Comparison of ENCODE assay signal across 8 mouse cellular contexts in the genomic region with DNA sequence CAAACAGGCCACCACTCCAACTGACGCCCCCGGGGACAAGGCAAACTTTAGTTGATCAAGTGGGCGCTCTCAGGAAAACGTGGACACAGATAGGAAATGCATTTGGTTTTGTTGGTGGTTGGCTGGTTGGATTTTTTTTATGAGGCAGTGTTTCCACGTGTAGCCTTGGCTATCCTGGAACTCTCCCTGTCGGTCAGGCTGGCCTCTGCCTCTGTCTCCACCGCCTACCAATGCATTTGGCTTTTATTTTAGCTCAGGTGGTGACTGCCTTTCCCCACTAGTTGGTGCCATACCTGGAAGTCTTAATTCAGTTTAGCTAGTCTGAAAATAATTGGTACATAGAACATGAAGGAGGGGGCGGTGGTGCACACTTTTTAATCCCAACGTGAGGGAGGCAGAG. TPM values are rescaled to one million over a fixed set of nuclear protein-coding genes. Genes with fewer than 3 reads are reported as not detected.
DNase-seq lines count a peak whose midpoint lies in the region; ATAC-seq and TF ChIP-seq lines count a peak whose summit lies in the region.

No protein-coding gene starts in this region.

- H3K4me1 ChIP-seq in heart, adult 2 months (ENCODE audit: control insufficient read depth, insufficient read depth, low read length): peaks cover 5% of the 10 kb centered on the region; the same call in 1 of the 2 replicates
- H3K4me1 ChIP-seq in forebrain, embryonic 11.5 days (replicated peaks; ENCODE audit: control insufficient read depth, insufficient read depth, low read length): peaks cover 3% of the 10 kb centered on the region; the same call in 1 of the 2 replicates
- peaks cover 50% of the 10 kb centered on the region for H3K4me1 ChIP-seq in megakaryocyte, embryonic 14.5 days

- POLR2A ChIA-PET in Patski (lab: Charles Lee): interaction anchor here (0.7 to 2.8 kb wide), 4 partner anchors 9 to 28 kb away, joined by 3 to 9 read pairs (median 3); partner anchors contain the start of gene Usp16

- H3K4me3 ChIP-seq in heart, adult 2 months: peak overlapping the region; percentile 100
- peak overlapping the region; percentile 76 for H3K4me3 ChIP-seq in forebrain, embryonic 11.5 days (ENCODE audit: low read depth, low read length)
- peak overlapping the region; percentile 97 for H3K4me3 ChIP-seq in megakaryocyte, embryonic 14.5 days (replicated peaks)

- WGBS in heart, adult 2 months: 25% methylated on average over 9 of the region's 9 CpGs
- 24% methylated on average over 9 of the region's 9 CpGs for WGBS in forebrain, embryonic 11.5 days

- H3K9ac ChIP-seq in heart, adult 2 months (ENCODE audit: low read depth, low read length): no peak overlapping the region
- peak overlapping the region; percentile 90; the same call in 1 of the 2 replicates for H3K9ac ChIP-seq in forebrain, embryonic 11.5 days (ENCODE audit: low read length)

- no peak for DNase-seq in heart, adult 2 months
- no peak for DNase-seq in heart, adult 8-10 months (ENCODE audit: low spot score)
- DNase-seq in Patski (ENCODE audit: low read depth, low spot score): no peak
- no peak for DNase-seq in forebrain, embryonic 11.5 days (ENCODE audit: low spot score)
- peak; percentile 64 for DNase-seq in kidney, adult 9 months
- DNase-seq in yolk sac, embryonic 10.5 days (ENCODE audit: low spot score): peak; percentile 25
- no peak for DNase-seq in gastrocnemius, postnatal 10 days

- no peaks in the 10 kb centered on the region for H3K9me3 ChIP-seq in forebrain, embryonic 11.5 days (ENCODE audit: control insufficient read depth, low read length)
- H3K9me3 ChIP-seq in megakaryocyte, embryonic 14.5 days: no peaks in the 10 kb centered on the region

- H3K27ac ChIP-seq in heart, adult 2 months: no peak overlapping the region; the same call in 1 of the 2 replicates
- H3K27ac ChIP-seq in forebrain, embryonic 11.5 days (ENCODE audit: low read depth, low read length): no peak overlapping the region

- no peaks in the 10 kb centered on the region for H3K79me2 ChIP-seq in heart, adult 2 months (replicated peaks; ENCODE audit: control insufficient read depth, insufficient read depth, low read length)

- peak; percentile 44 for ATAC-seq in Patski
- ATAC-seq in forebrain, embryonic 11.5 days (replicated peaks; ENCODE audit: low FRiP score): no peak

- in situ Hi-C loops in Patski (cut with MboI; ENCODE audit: low pct_unique_long_range_greater_than_20kb): no loop called here

- TF ChIP-seq EP300 in heart, adult 2 months (IDR thresholded peaks at IDR 0.05; ENCODE audit: insufficient read depth, low read depth, low read length): no peak

- intact Hi-C loops in heart, adult 2 months (cut with DNase I): loop anchor here (2.0 kb wide), 1 partner anchor 14 kb away; the partner anchor contains the start of gene Usp16

- CTCF ChIA-PET in Patski (lab: Charles Lee): interaction anchor here (1.6 to 2.2 kb wide), 2 partner anchors 8 to 9 kb away, joined by 3 to 9 read pairs; partner anchors contain the start of gene Ltn1

- H3K4me2 ChIP-seq in forebrain, embryonic 11.5 days (ENCODE audit: low read depth, low read length, severe bottlenecking): peak overlapping the region; percentile 52

- no peaks in the 10 kb centered on the region for H3K36me3 ChIP-seq in heart, adult 2 months (ENCODE audit: control insufficient read depth, insufficient read depth, low read length)
- no peaks in the 10 kb centered on the region for H3K36me3 ChIP-seq in forebrain, embryonic 11.5 days (ENCODE audit: control insufficient read depth, insufficient read depth, low read length)
- peaks cover 12% of the 10 kb centered on the region for H3K36me3 ChIP-seq in megakaryocyte, embryonic 14.5 days (replicated peaks; ENCODE audit: low read length)

- H3K27me3 ChIP-seq in heart, adult 2 months (ENCODE audit: control insufficient read depth, insufficient read depth, low read length): no peaks in the 10 kb centered on the region
- H3K27me3 ChIP-seq in Patski: no peaks in the 10 kb centered on the region
- no peaks in the 10 kb centered on the region for H3K27me3 ChIP-seq in forebrain, embryonic 11.5 days (ENCODE audit: control insufficient read depth, insufficient read depth, low read length)
- H3K27me3 ChIP-seq in megakaryocyte, embryonic 14.5 days (replicated peaks): no peaks in the 10 kb centered on the region

- no peak for TF ChIP-seq POLR2A in heart, adult 2 months (IDR thresholded peaks at IDR 0.05; ENCODE audit: insufficient read depth, low read depth, low read length)

- peak; percentile 23 for TF ChIP-seq CTCF in heart, adult 2 months (IDR thresholded peaks at IDR 0.05)
- no peak for TF ChIP-seq CTCF in Patski (IDR thresholded peaks at IDR 0.05)

RNA-seq across cellular contexts. Expression of gene Rwdd2b, which starts 0.7 kb away (rescaled TPM):
- total RNA-seq in heart, adult 2 months (2021): 1 to 10 TPM; 5.1 to 5.6 TPM
- polyA plus RNA-seq in heart, adult 2 months (2012; rRNA removed): 2.5 and 5.0 TPM in 2 replicates
- 1 to 10 TPM; 4.9 to 6.4 (median 5.5) TPM for total RNA-seq in heart, adult 8-10 months (2022)
- polyA plus RNA-seq in Patski (2021): 8.0 TPM
- 9.6 and 10.3 TPM in 2 replicates for polyA plus RNA-seq in forebrain, embryonic 11.5 days (2014; fragmentation: Nextera tagmentation; extraction: Ambion mirVana)
- 0.92 TPM in 1 of 2 replicates, not detected in the other for polyA plus RNA-seq in megakaryocyte, embryonic 14.5 days (2012; ENCODE audit: insufficient read depth, low replicate concordance)
- total RNA-seq in gastrocnemius, postnatal 10 days (2021): 1 to 10 TPM; 4.1 to 5.1 TPM

RNA-seq across cellular contexts. Expression of gene Ltn1, which starts 8.7 kb away (rescaled TPM):
- total RNA-seq in heart, adult 2 months (2021): 10 to 100 TPM; 18.6 to 20.7 TPM
- polyA plus RNA-seq in heart, adult 2 months (2012; rRNA removed): 3.1 and 7.7 TPM in 2 replicates
- total RNA-seq in heart, adult 8-10 months (2022): 10 to 100 TPM; 20.4 to 22.8 (median 21.1) TPM
- 19.6 TPM for polyA plus RNA-seq in Patski (2021)
- 32.8 and 33.2 TPM in 2 replicates for polyA plus RNA-seq in forebrain, embryonic 11.5 days (2014; fragmentation: Nextera tagmentation; extraction: Ambion mirVana)
- 0.47 TPM in 1 of 2 replicates, not detected in the other for polyA plus RNA-seq in megakaryocyte, embryonic 14.5 days (2012; ENCODE audit: insufficient read depth, low replicate concordance)
- 10 to 100 TPM; 24.1 to 25.0 TPM for total RNA-seq in gastrocnemius, postnatal 10 days (2021)

RNA-seq across cellular contexts. Expression of gene Usp16, which starts 13.4 kb away (rescaled TPM):
- total RNA-seq in heart, adult 2 months (2021): 10 to 100 TPM; 43.2 to 47.2 TPM
- polyA plus RNA-seq in heart, adult 2 months (2012; rRNA removed): 22.9 and 33.1 TPM in 2 replicates
- total RNA-seq in heart, adult 8-10 months (2022): 10 to 100 TPM; 29.3 to 45.0 (median 37.9) TPM
- 60.8 TPM for polyA plus RNA-seq in Patski (2021)
- polyA plus RNA-seq in forebrain, embryonic 11.5 days (2014; fragmentation: Nextera tagmentation; extraction: Ambion mirVana): 43.8 and 45.7 TPM in 2 replicates
- polyA plus RNA-seq in megakaryocyte, embryonic 14.5 days (2012; ENCODE audit: insufficient read depth, low replicate concordance): 0.97 and 15.9 TPM in 2 replicates
- 10 to 100 TPM; 28.5 to 33.7 TPM for total RNA-seq in gastrocnemius, postnatal 10 days (2021)

RNA-seq across cellular contexts. Expression of gene Cct8, which starts 54.6 kb away (rescaled TPM):
- total RNA-seq in heart, adult 2 months (2021): 100 to 1,000 TPM; 149 to 164 TPM
- polyA plus RNA-seq in heart, adult 2 months (2012; rRNA removed): 32.0 and 94.8 TPM in 2 replicates
- 100 to 1,000 TPM; 139 to 159 (median 147) TPM for total RNA-seq in heart, adult 8-10 months (2022)
- 300 TPM for polyA plus RNA-seq in Patski (2021)
- 606 and 643 TPM in 2 replicates for polyA plus RNA-seq in forebrain, embryonic 11.5 days (2014; fragmentation: Nextera tagmentation; extraction: Ambion mirVana)
- polyA plus RNA-seq in megakaryocyte, embryonic 14.5 days (2012; ENCODE audit: insufficient read depth, low replicate concordance): 18.6 and 44.0 TPM in 2 replicates
- 100 to 1,000 TPM; 163 to 164 TPM for total RNA-seq in gastrocnemius, postnatal 10 days (2021)

Comparison
In these comparisons a context has a peak if more than half of its experiments do, and no peak if none do; other contexts are left out.
1. DNase-seq: peak in kidney, adult 9 months (single experiment) and yolk sac, embryonic 10.5 days (single experiment); none in heart, adult 2 months (0 of 2), heart, adult 8-10 months (single experiment), Patski (single experiment), forebrain, embryonic 11.5 days (single experiment) and gastrocnemius, postnatal 10 days (single experiment).
2. Peak in every context shown above with its lines, with median percentiles within 50 percentile points of each other: H3K4me3 ChIP-seq.